Mouse (Mus musculus): ENCODE measurements around the gene Ankrd12.

Gene Ankrd12

GRCm38 (mm10) chr17:66076934-66077333 is at the start of gene Ankrd12:
Gene Ankrd12 (minus strand): TSS chr17:66077089.
- peak; percentile 82 for ATAC-seq (ENCODE audit: low TSS enrichment)

- ATAC-seq (ENCODE audit: low TSS enrichment): no peak
Measured at GRCm38 (mm10) chr17:66125211-66125610, 48.3 kb upstream of the Ankrd12 start.

GRCm38 (mm10) chr17:66123816-66124610 is 47.1 kb upstream of the Ankrd12 start:
- no peak for ATAC-seq (ENCODE audit: low TSS enrichment)

GRCm38 (mm10) chr17:66123066-66123815 is 46.4 kb upstream of the Ankrd12 start, which contains the start of gene Ddx11:
Gene Ddx11 (plus strand): TSS chr17:66123520.
- ATAC-seq (ENCODE audit: low TSS enrichment): peak; percentile 83

GRCm38 (mm10) chr17:66120701-66121100 is 43.8 kb upstream of the Ankrd12 start:
- ATAC-seq (ENCODE audit: low TSS enrichment): no peak

- no peak for ATAC-seq (ENCODE audit: low TSS enrichment)
Measured at GRCm38 (mm10) chr17:66118991-66119390, 42.1 kb upstream of the Ankrd12 start.

- no peak for ATAC-seq (ENCODE audit: low TSS enrichment)
Measured at GRCm38 (mm10) chr17:66112166-66112565, 35.3 kb upstream of the Ankrd12 start.

- peak; percentile 92 for ATAC-seq (ENCODE audit: low TSS enrichment)
Measured at GRCm38 (mm10) chr17:66111402-66111959, 34.6 kb upstream of the Ankrd12 start, which contains the start of gene Washc1. Gene Washc1 (plus strand): TSS chr17:66111545.

- ATAC-seq (ENCODE audit: low TSS enrichment): 0 out of 2 replicates have a peak, but pooled peaks have one; percentile 13
Measured at GRCm38 (mm10) chr17:66110746-66111145, 33.9 kb upstream of the Ankrd12 start.

- ATAC-seq (ENCODE audit: low TSS enrichment): no peak
Measured at GRCm38 (mm10) chr17:66108198-66108597, 31.3 kb upstream of the Ankrd12 start.

GRCm38 (mm10) chr17:66107466-66107865 is 30.6 kb upstream of the Ankrd12 start:
- ATAC-seq (ENCODE audit: low TSS enrichment): no peak

- ATAC-seq (ENCODE audit: low TSS enrichment): 0 out of 2 replicates have a peak, but pooled peaks have one; percentile 24
Measured at GRCm38 (mm10) chr17:66106601-66107267, 29.8 kb upstream of the Ankrd12 start.

- ATAC-seq (ENCODE audit: low TSS enrichment): no peak
Measured at GRCm38 (mm10) chr17:66104076-66104475, 27.2 kb upstream of the Ankrd12 start.

GRCm38 (mm10) chr17:66101380-66102330 is 24.8 kb upstream of the Ankrd12 start, which contains the start of gene Ndufv2:
Gene Ndufv2 (minus strand): TSS chr17:66101559.
- ATAC-seq (ENCODE audit: low TSS enrichment): peak; percentile 96

- ATAC-seq (ENCODE audit: low TSS enrichment): peak; percentile 31
Measured at GRCm38 (mm10) chr17:66100566-66101379, 23.9 kb upstream of the Ankrd12 start.

GRCm38 (mm10) chr17:66092664-66093063 is 15.8 kb upstream of the Ankrd12 start:
- no peak for ATAC-seq (ENCODE audit: low TSS enrichment)

GRCm38 (mm10) chr17:66092065-66092464 is 15.2 kb upstream of the Ankrd12 start:
- ATAC-seq (ENCODE audit: low TSS enrichment): no peak

- no peak for ATAC-seq (ENCODE audit: low TSS enrichment)
Measured at GRCm38 (mm10) chr17:66091392-66091791, 14.5 kb upstream of the Ankrd12 start.

GRCm38 (mm10) chr17:66090251-66090650 is 13.4 kb upstream of the Ankrd12 start:
- ATAC-seq (ENCODE audit: low TSS enrichment): no peak

GRCm38 (mm10) chr17:66085038-66085437 is 8.1 kb upstream of the Ankrd12 start:
- no peak for ATAC-seq (ENCODE audit: low TSS enrichment)
